Mouse (Mus musculus) ovary, adult 2 months (tissue): ENCODE data around the gene Lcmt1. TPM values are rescaled to one million over a fixed set of nuclear protein-coding genes. Genes with fewer than 3 reads are reported as not detected.

Experiments
- polyA plus RNA-seq: library from polyadenylated mRNA; depleted of rRNA; stranded (reverse); fragments of >200 nt; gene quantifications from 2 replicates; pipeline ENCODE4 v1.2.3, GENCODE M21; 2012; rRNA removed

Gene Lcmt1
- 26.8 and 29.3 TPM in 2 replicates for polyA plus RNA-seq

GRCm38 (mm10) chr7:123369759-123370481, at the start of gene Lcmt1, which contains the start of gene Arhgap17:
Gene Lcmt1, plus strand, starts transcription at chr7:123369784.
Gene Arhgap17, minus strand, starts transcription at chr7:123369915.

GRCm38 (mm10) chr7:123462070-123462501, 92.5 kb downstream of the Lcmt1 start, which contains the start of gene Aqp8:
Gene Aqp8, plus strand, starts transcription at chr7:123462291.

Other genes with a start within 250 kb of the Lcmt1 start
- gene Tnrc6a, start 245.9 kb upstream of the Lcmt1 start, polyA plus RNA-seq, result 43.4 and 55.2 TPM in 2 replicates
- gene Slc5a11, start 155.0 kb upstream of the Lcmt1 start, polyA plus RNA-seq, result 1.0 and 3.6 TPM in 2 replicates
- gene Arhgap17, start 131 bp downstream of the Lcmt1 start, polyA plus RNA-seq, result 38.9 and 49.3 TPM in 2 replicates
- gene Aqp8, start 92.5 kb downstream of the Lcmt1 start, polyA plus RNA-seq, result 3.4 and 8.1 TPM in 2 replicates
- 0.35 and 0.40 TPM in 2 replicates for gene Zkscan2, start 130.7 kb downstream of the Lcmt1 start, polyA plus RNA-seq